Mouse (Mus musculus): ENCODE data around the gene Xpo4. TPM values are rescaled to one million over a fixed set of nuclear protein-coding genes. Genes with fewer than 3 reads are reported as not detected.
A peak's percentile ranks its signal among the peaks of the same experiment; 100 is the strongest.
"Not testable (repeated sequence)": the region's sequence is repeated elsewhere in the genome, so short reads cannot be mapped to it uniquely, and the experiment has no call there.

Xpo4 gene
- polyA plus RNA-seq, 1 experiment = 0.72 TPM

GRCm38 (mm10) chr14:57658301-57658700, 6.9 kb downstream of the Xpo4 start:
- Histone ChIP-seq H3K4me1 (ENCODE audit: control insufficient read depth) (peaks cover 48% of the 10 kb centered on the region), H3K36me3 (ENCODE audit: control insufficient read depth) (peaks cover 52% of the 10 kb centered on the region), H3K4me3 (replicated peaks) (no peak overlapping the region), H3K27me3 (ENCODE audit: control insufficient read depth) (no peaks in the 10 kb centered on the region), H3K9me3 (ENCODE audit: control insufficient read depth, low read length) (peaks cover 4% of the 10 kb centered on the region)
- no peak for TF ChIP-seq GATA1 (IDR thresholded peaks at IDR 0.05; ENCODE audit: low read length)
- no peak for TF ChIP-seq TAL1 (IDR thresholded peaks at IDR 0.05; ENCODE audit: low read length)

GRCm38 (mm10) chr14:57657500-57657899, 7.7 kb downstream of the Xpo4 start:
- no peak overlapping the region for H3K4me3 ChIP-seq (replicated peaks)
- H3K27me3 ChIP-seq (ENCODE audit: control insufficient read depth) = no peaks in the 10 kb centered on the region
- H3K36me3 ChIP-seq (ENCODE audit: control insufficient read depth) = peaks cover 56% of the 10 kb centered on the region
- peaks cover 40% of the 10 kb centered on the region for H3K4me1 ChIP-seq (ENCODE audit: control insufficient read depth)
- peaks cover 4% of the 10 kb centered on the region for H3K9me3 ChIP-seq (ENCODE audit: control insufficient read depth, low read length)
- TF ChIP-seq GATA1 (IDR thresholded peaks at IDR 0.05; ENCODE audit: low read length) (no peak), TAL1 (IDR thresholded peaks at IDR 0.05; ENCODE audit: low read length) (no peak)

GRCm38 (mm10) chr14:57656519-57656918, 8.7 kb downstream of the Xpo4 start:
- peaks cover 50% of the 10 kb centered on the region for H3K36me3 ChIP-seq (ENCODE audit: control insufficient read depth)
- H3K27me3 ChIP-seq (ENCODE audit: control insufficient read depth); H3K9me3 ChIP-seq (ENCODE audit: control insufficient read depth, low read length); H3K4me3 ChIP-seq (replicated peaks): not testable (repeated sequence)
- H3K4me1 ChIP-seq (ENCODE audit: control insufficient read depth) = peaks cover 31% of the 10 kb centered on the region

DNA sequence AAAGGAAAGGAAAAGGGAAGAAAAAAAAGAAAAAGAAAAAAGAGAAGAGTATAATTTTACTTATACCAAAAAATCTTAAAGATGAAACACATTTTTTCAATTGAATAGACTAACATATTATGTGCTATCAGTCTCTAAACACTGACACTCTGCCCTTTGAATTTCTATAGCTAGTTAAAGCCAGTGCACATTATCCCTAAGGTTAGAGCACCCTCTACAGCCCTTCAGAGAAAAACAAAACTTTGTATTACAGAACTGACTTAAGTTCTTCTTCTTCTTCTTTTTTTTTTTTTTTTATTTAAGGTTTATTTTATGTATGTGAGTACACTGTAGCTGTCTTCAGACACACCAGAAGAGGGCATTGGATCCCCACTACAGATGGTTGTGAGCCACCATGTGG, 15.7 kb downstream of the Xpo4 start:
- Histone ChIP-seq H3K9me3 (ENCODE audit: control insufficient read depth, low read length) (no peaks in the 10 kb centered on the region), H3K4me1 (ENCODE audit: control insufficient read depth) (peaks cover 3% of the 10 kb centered on the region; the same call in 1 of the 2 replicates), H3K36me3 (ENCODE audit: control insufficient read depth) (peaks cover 60% of the 10 kb centered on the region), H3K4me3 (replicated peaks) (no peak overlapping the region), H3K27me3 (ENCODE audit: control insufficient read depth) (no peaks in the 10 kb centered on the region)
- TF ChIP-seq GATA1 (IDR thresholded peaks at IDR 0.05; ENCODE audit: low read length) (no peak), TAL1 (IDR thresholded peaks at IDR 0.05; ENCODE audit: low read length) (no peak)

DNA sequence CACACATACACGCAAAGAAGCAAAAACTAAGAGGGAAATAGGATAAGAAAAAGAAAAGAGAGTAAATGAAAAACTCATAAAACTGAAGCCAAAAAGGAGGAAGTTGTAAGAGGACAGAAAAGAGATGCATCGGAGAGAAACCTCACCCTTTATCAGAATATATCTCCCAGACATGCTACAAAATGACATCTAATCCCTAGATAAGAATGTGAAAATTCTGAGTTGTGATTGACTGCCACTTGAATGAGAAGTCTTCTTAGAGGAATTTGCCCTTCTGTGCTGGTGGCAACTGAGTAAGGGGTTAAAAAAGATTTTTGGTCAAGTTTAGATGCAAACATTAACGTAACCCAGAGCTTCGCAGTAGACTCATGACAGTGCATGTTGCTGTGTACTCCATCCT, 19.1 kb downstream of the Xpo4 start:
- Histone ChIP-seq H3K27me3 (ENCODE audit: control insufficient read depth) (no peaks in the 10 kb centered on the region), H3K36me3 (ENCODE audit: control insufficient read depth) (peaks cover 67% of the 10 kb centered on the region), H3K4me1 (ENCODE audit: control insufficient read depth) (peaks cover 2% of the 10 kb centered on the region; the same call in 1 of the 2 replicates), H3K9me3 (ENCODE audit: control insufficient read depth, low read length) (no peaks in the 10 kb centered on the region), H3K4me3 (replicated peaks) (no peak overlapping the region)
- TF ChIP-seq GATA1 (IDR thresholded peaks at IDR 0.05; ENCODE audit: low read length) (no peak), TAL1 (IDR thresholded peaks at IDR 0.05; ENCODE audit: low read length) (no peak)

GRCm38 (mm10) chr14:57639153-57639552, 26.1 kb downstream of the Xpo4 start:
- TF ChIP-seq TAL1 (IDR thresholded peaks at IDR 0.05; ENCODE audit: low read length) (no peak), GATA1 (IDR thresholded peaks at IDR 0.05; ENCODE audit: low read length) (no peak)

DNA sequence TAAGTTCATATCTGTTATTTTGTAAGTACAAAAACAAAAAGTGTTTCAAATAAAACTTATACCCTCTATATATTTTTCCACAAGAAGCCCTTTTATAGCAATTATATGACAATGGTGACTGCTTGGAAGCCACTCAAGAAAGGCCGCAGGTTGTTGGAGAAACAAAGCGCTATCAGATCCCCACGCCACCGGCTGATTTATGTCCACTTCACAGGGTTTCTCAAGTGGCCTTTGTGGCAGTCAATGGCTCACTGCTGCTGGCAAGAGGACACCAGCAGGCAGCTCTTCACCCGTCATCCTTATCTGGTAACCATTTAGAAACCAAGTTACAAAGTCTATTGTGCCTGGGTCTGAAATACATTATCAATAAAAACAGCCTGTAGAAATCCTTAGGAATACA, 31.1 kb downstream of the Xpo4 start:
- TF ChIP-seq GATA1 (IDR thresholded peaks at IDR 0.05; ENCODE audit: low read length) = no peak
- TF ChIP-seq TAL1 (IDR thresholded peaks at IDR 0.05; ENCODE audit: low read length) = no peak
- Histone ChIP-seq H3K27me3 (ENCODE audit: control insufficient read depth) (no peaks in the 10 kb centered on the region), H3K9me3 (ENCODE audit: control insufficient read depth, low read length) (no peaks in the 10 kb centered on the region), H3K36me3 (ENCODE audit: control insufficient read depth) (peaks cover 59% of the 10 kb centered on the region), H3K4me3 (replicated peaks) (no peak overlapping the region), H3K4me1 (ENCODE audit: control insufficient read depth) (peaks cover 3% of the 10 kb centered on the region)

More at GRCm38 (mm10) chr14:57639153-57639552, 26.1 kb downstream of the Xpo4 start:
- Histone ChIP-seq H3K27me3 (ENCODE audit: control insufficient read depth) (no peaks in the 10 kb centered on the region), H3K36me3 (ENCODE audit: control insufficient read depth) (peaks cover 71% of the 10 kb centered on the region), H3K4me1 (ENCODE audit: control insufficient read depth) (peaks cover 5% of the 10 kb centered on the region), H3K9me3 (ENCODE audit: control insufficient read depth, low read length) (no peaks in the 10 kb centered on the region), H3K4me3 (replicated peaks) (no peak overlapping the region)

DNA sequence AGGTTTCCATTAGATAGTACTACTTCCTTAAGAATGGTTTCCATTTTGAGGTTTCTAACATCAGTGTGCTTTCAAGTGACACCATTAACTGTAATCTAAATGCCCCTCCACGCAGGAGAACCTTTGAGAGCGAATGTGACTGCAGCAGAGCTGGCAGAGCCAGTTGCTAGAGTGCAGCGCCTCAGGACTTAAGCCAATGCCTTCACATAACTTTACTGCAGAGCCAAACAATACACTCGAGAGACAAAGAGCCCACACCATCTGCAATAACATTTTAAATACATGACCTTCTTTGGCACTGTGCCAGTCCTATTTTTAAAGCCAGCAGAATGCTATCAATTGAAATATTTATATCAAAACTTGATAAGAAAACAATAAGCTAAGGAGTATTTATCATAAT, 35.6 kb downstream of the Xpo4 start:
- no peaks in the 10 kb centered on the region for H3K4me1 ChIP-seq (ENCODE audit: control insufficient read depth)
- H3K4me3 ChIP-seq (replicated peaks) = no peak overlapping the region
- peaks cover 70% of the 10 kb centered on the region for H3K36me3 ChIP-seq (ENCODE audit: control insufficient read depth)
- H3K27me3 ChIP-seq (ENCODE audit: control insufficient read depth) = no peaks in the 10 kb centered on the region
- no peaks in the 10 kb centered on the region for H3K9me3 ChIP-seq (ENCODE audit: control insufficient read depth, low read length)
- TF ChIP-seq GATA1 (IDR thresholded peaks at IDR 0.05; ENCODE audit: low read length) (no peak), TAL1 (IDR thresholded peaks at IDR 0.05; ENCODE audit: low read length) (no peak)

DNA sequence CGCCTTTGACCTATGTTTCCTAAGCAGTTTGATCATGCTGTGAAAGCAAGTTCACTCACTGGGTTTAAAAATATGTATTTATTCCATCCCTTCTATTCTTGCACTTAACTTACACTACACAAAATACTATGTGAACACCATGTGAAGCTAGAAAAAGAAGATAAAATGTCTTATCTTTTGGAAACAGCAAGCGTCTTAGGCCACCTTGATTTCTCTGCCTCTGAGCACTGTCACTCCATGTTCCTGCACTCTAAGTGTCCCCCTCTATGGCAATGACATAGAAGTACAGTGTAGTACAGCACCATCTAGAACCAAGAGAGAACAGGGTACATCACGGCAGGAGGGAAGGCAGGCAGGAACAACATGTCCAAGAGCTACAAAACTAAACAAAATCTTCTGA, 42.3 kb downstream of the Xpo4 start:
- Histone ChIP-seq H3K36me3 (ENCODE audit: control insufficient read depth) (peaks cover 87% of the 10 kb centered on the region), H3K4me1 (ENCODE audit: control insufficient read depth) (peaks cover 19% of the 10 kb centered on the region), H3K4me3 (replicated peaks) (no peak overlapping the region), H3K9me3 (ENCODE audit: control insufficient read depth, low read length) (no peaks in the 10 kb centered on the region), H3K27me3 (ENCODE audit: control insufficient read depth) (no peaks in the 10 kb centered on the region)
- TF ChIP-seq TAL1 (IDR thresholded peaks at IDR 0.05; ENCODE audit: low read length) = peak; percentile 51; the same call in 2 of the 3 replicates
- no peak for TF ChIP-seq GATA1 (IDR thresholded peaks at IDR 0.05; ENCODE audit: low read length)

GRCm38 (mm10) chr14:57621699-57622098, 43.5 kb downstream of the Xpo4 start:
- Histone ChIP-seq H3K27me3 (ENCODE audit: control insufficient read depth) (no peaks in the 10 kb centered on the region), H3K36me3 (ENCODE audit: control insufficient read depth) (peaks cover 85% of the 10 kb centered on the region), H3K9me3 (ENCODE audit: control insufficient read depth, low read length) (no peaks in the 10 kb centered on the region), H3K4me1 (ENCODE audit: control insufficient read depth) (peaks cover 19% of the 10 kb centered on the region), H3K4me3 (replicated peaks) (no peak overlapping the region)
- TF ChIP-seq TAL1 (IDR thresholded peaks at IDR 0.05; ENCODE audit: low read length) = no peak
- TF ChIP-seq GATA1 (IDR thresholded peaks at IDR 0.05; ENCODE audit: low read length) = no peak

All from erythroblast, embryonic 14.5 days (primary cell).